Mouse (Mus musculus) embryo, embryonic 11.5 days (tissue): ENCODE data around the gene Ap1m1.

Source experiments
- DNase-seq: peaks from one replicate; pipeline ENCODE4 v3.0.0-alpha.2; 2012; ENCODE audit warnings: low read depth, low spot score

Gene Ap1m1

DNA sequence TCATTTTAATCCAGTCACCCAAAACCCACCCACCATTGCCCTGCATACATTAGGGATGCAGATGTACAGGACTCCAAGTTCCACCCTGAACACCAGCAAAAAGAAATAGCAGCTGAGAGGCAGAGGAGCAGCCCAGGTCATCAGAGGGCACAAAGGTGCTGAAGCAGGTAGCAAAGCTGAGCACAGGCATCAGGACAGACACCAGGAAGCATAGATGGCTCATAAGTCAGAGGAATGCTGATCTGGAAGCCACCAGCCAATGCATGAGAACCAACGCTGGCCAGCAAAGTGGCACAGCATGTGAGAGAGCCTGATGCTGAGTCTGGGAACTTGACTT is 18.1 kb downstream of the Ap1m1 start:
- DNase-seq, result no peak

DNA sequence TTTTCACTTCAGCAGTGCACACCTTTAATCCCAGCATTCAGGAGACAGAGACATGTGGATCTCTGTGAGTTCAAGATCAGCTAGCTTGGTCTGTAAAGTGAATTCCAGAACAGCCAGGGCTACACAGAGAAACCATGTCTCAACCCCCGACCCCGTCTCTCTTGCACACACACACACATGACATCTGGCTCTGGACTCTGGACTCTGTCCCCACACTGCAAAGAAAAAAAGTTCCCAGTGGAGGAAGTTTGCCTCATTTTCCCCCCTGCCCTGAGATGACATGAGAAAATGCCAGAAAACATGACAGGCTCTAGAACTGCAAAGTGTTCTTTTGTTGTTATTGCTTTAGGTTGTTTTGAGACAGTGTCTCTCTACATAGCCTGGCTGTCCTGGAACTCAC is 20.0 kb downstream of the Ap1m1 start:
- DNase-seq, result no peak

- DNase-seq, result no peak
These were observed 20.8 kb downstream of the Ap1m1 start for GRCm38 (mm10) chr8:72260585-72260984.

DNA sequence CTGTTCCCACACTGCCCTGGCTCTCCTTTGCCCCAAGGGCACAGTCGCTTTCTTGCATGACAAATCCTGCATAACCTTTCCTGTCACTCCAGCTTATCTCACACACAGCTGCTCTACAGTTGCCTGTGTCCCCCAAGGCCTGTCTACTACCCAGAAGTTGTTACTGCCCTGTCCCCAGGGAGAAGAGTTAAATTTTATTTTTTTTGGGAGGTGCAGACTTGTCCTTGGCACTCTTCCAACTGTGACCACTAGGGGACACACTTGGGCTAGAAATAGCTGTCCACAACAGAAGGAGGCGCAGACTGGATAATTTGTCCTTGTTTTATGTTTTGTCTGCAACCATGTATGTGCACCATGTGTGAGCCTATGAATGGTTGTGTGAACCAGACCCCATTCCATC is 21.2 kb downstream of the Ap1m1 start:
- peak; percentile 46 for DNase-seq

- DNase-seq, result no peak
These were observed 21.6 kb downstream of the Ap1m1 start for GRCm38 (mm10) chr8:72261431-72261830.

DNA sequence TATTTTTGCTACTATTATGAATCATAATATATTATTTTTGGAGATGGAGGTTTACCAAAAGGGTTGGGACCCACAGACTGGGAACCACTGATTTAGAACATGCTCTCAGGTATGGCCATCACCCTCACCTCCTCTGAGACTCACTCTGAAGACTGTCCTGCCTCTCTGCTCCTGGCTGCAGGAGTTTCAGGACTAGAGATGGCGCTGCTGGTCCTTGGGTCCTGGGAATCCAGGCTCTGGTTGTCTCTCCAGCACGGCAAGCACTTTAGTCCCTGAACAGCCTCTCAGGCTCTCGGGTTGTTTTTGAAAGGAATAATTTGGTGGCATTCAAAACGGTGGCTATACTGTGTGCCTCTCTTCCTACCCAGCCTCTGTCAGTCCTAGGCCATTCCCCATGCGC is 22.1 kb downstream of the Ap1m1 start:
- DNase-seq, result no peak

DNA sequence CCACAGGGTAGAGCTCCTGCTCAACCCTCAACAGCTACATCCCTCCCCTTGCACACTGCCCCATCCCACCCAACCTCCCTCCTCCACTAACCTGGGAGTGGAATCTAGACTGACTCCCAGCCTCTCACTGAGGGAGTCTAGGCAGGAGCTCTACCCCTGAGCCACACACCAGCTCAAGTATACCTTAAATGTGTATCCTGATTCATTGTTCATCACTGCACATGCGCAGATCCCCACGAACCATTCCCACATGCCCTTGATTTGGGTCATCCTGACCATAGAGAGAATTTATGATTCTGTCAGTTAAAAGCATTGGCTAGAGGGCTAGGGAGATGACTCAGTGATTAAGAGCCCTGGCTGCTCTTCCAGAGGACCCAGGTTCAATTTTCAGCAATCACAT is 22.9 kb downstream of the Ap1m1 start:
- DNase-seq, result no peak

GRCm38 (mm10) chr8:72263451-72263850 is 23.6 kb downstream of the Ap1m1 start:
- DNase-seq, result no peak

DNA sequence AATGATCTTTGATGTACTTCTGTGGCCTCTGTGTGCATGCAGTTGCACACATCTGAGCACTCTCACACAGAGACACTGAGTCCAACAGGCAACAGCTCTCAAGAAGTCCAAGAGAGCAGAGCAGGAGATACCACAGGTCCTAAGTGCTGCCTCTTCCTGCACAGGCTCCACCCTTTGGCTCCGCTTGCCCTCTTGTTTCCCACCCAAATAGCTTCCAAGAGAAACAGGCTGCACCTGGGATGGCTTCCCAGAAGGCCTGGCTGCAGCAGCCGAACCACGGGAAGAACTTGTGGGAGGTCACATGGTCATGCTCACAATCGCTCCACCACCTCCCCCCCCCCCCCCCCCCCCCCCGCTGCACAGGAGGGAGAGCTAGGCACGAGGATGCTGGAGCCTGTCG is 25.5 kb downstream of the Ap1m1 start:
- DNase-seq, result no peak

GRCm38 (mm10) chr8:72266671-72267070 is 26.9 kb downstream of the Ap1m1 start:
- no peak for DNase-seq

DNA sequence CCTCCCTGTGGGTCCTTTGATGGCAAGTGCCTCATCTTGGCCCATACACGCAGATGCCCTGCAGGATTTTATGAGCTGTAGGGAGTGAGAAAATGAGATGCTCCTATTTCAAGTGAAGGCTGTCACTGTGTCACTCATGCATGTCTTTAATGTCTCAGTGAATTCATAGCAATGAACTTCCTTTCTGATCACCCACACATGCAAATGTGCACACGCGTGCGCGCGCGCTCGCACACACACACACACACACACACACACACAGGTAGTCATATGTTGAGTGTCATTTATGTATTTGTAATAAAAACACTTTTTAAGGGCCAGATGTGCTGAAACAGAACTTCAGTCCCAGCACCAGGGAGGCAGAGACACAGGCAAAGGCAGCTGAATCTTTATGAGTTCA is 27.3 kb downstream of the Ap1m1 start:
- DNase-seq, result no peak

DNA sequence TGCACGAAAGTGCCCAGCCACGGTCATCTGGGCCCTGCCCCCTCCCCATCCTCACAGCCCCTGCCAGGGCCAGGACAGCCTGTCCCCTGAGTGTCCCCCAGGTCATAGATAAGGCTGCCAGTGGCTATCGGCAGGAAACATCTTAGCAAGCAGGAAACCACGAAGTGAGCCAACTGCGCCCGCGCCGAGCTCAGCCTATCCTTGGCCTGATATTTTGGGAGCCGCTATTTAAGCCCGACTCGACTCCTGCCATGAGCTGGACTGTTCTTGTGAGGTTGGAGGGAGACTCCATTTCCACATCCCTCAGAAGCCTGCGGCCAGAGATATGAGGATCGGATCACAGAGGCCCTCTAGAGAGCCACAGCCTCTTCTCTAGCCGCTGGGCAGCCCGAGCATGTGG is 28.5 kb downstream of the Ap1m1 start:
- DNase-seq, result no peak

DNA sequence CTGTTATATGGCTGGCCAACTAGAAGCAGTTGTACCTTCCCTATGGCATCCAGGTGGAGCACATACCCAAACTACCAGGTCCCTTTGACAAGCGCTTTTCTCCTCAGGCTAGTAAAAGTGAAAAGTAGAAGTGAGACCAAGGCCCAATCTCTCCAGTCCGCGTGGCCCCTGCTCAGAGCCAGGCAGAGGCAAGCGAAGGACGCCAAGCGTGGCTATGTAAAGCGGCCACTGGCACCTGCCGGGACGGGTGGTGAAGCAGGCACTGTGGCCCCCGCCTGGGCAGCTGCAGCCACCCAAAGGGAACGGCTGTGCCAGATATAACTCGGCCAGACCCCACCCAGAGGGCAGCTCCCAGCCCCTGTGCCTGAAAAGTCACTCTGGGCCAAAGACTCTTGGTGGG is 30.8 kb downstream of the Ap1m1 start:
- DNase-seq, result no peak

DNA sequence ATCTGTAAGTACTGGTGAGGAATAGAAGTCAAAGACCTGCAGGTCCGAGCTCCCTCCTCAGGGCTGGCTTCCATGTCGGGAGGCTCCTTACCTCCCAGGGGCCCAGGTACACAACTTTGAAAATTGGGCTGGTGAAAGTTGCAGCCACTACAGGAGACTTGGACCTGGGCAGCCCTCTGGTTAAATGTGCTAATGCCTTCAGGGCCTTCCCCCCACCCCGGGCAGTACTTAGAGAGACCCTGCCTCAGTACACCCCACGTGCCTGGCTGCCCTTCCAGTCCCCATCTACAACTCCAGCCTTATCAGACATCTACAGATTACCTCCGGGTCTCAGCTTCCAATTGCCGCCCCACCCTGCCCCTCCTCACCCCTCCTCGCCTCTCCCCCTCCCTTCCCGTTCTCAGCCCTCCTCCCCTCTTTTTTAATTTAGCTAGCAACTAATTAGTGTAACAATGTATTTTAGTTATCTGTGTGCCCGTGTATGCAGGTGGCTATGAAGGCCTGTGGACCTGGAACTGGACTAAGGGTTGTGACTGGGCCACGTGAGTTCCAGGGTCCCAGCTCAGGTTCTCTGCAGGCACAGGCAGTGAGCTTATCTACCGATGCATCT is 31.3 kb downstream of the Ap1m1 start:
- no peak for DNase-seq

GRCm38 (mm10) chr8:72271691-72272090 is 31.9 kb downstream of the Ap1m1 start:
- DNase-seq, result no peak

GRCm38 (mm10) chr8:72272361-72272760 is 32.5 kb downstream of the Ap1m1 start:
- DNase-seq, result no peak

DNA sequence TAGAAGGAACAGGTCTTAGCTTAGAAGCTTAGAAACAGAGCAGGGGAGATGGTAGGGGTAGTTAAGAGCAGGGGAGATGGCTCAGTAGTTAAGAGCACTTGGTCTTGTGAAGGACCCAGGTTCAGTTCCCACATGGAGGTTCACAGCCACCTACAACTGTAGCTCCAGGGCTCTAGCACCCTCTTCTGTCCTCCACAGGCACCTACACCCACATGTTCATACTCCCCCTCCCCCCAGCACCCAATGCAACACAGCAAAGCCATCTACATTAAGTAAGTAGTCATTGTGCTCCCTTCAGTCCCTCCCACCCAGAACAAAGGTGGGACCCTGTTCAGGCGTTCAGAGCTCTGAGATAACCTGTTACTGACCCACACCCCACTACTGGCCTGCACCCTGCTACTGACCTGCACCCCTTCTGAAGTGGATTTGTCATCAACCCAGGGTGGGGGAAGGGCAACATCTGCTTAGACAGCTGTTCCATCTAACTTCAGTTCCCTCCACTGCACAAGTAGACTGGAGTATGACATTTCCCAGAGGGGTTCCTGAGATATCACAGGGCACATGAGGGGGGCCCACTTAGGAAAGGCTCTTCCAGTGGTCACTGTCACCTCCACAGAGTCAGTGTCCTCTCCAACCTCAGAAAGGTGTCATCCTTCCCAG is 33.4 kb downstream of the Ap1m1 start:
- DNase-seq, result no peak

- DNase-seq, result no peak
These were observed 34.0 kb downstream of the Ap1m1 start for GRCm38 (mm10) chr8:72273807-72274206.

- DNase-seq, result no peak
These were observed 37.4 kb downstream of the Ap1m1 start for GRCm38 (mm10) chr8:72277244-72277643.

GRCm38 (mm10) chr8:72279151-72279550 is 39.3 kb downstream of the Ap1m1 start:
- no peak for DNase-seq

DNA sequence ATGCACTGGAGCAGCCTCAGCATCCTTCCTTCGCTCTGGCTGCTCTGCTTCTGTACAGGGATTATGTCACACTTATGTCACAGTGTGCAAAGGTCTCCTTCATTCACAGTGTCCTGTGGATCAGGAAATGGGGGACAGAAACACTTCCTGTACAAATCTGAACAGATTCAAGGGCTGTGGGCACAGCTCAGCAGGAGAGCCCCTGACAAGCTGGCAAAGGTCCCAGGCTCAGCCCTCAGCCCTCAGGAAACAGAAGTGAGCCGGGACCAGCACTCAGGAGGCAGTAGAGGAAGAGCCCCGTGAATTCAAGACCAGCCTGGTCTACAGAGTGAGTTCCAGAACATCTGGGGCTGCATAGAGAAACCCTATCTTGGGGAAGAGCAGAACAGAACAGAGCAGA is 41.8 kb downstream of the Ap1m1 start:
- DNase-seq, result no peak

GRCm38 (mm10) chr8:72285285-72285684 is 45.5 kb downstream of the Ap1m1 start:
- DNase-seq, result no peak

GRCm38 (mm10) chr8:72289051-72289450 is 49.2 kb downstream of the Ap1m1 start:
- no peak for DNase-seq

DNA sequence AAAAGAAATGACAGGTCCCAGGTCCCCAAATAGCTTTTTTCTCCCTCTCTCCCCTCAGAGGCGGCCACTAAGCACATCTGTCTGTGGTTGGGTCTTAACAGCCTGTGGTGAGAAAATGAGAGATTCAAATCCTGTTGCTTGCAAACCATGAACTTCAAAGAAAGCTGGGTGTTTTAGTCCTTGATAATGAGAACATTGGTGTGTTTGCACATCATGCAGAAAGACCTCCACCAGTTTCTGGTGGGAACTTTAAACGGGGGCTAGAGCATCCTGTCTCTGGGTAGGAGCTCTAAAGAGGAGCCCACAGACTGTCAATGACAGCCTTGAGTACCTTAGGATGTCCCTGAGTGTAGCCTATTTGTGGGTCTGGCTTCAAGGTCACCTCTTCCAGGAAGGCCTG is 51.3 kb downstream of the Ap1m1 start:
- DNase-seq, result no peak
